Mouse (Mus musculus) regulatory T cell (primary cell): ENCODE measurements around the gene Prr19.
"Not testable (repeated sequence)": the region's sequence is repeated elsewhere in the genome, so short reads cannot be mapped to it uniquely, and the experiment has no call there.

Source experiments
- in situ Hi-C: fragments of 300-600 bp; cut with MboI, MseI; formaldehyde crosslinking; loops from one replicate; pipeline ENCODE4 v1.15.1; 2025; ENCODE audit warnings: high pct_unique_total_duplicates

The Prr19 gene

GRCm38 (mm10) chr7:25316532-25317445 is 15.6 kb downstream of the Prr19 start, which contains the start of gene Megf8:
TSS of gene Megf8 (plus strand) at chr7:25317164.
- in situ Hi-C loops = no loop called here

GRCm38 (mm10) chr7:25317446-25317999 is 16.3 kb downstream of the Prr19 start:
- in situ Hi-C loops = no loop called here

- in situ Hi-C loops = no loop called here
Measured at GRCm38 (mm10) chr7:25322058-25322484, 20.9 kb downstream of the Prr19 start.

GRCm38 (mm10) chr7:25323219-25323618 is 22.0 kb downstream of the Prr19 start:
- in situ Hi-C loops = no loop called here

GRCm38 (mm10) chr7:25325431-25325830 is 24.2 kb downstream of the Prr19 start:
- in situ Hi-C loops = not testable (repeated sequence)

GRCm38 (mm10) chr7:25326233-25326632 is 25.0 kb downstream of the Prr19 start:
- in situ Hi-C loops = no loop called here

GRCm38 (mm10) chr7:25333596-25334307 is 32.5 kb downstream of the Prr19 start:
- in situ Hi-C loops = no loop called here

- in situ Hi-C loops = no loop called here
Measured at GRCm38 (mm10) chr7:25334472-25334871, 33.3 kb downstream of the Prr19 start.

- in situ Hi-C loops = no loop called here
Measured at GRCm38 (mm10) chr7:25339329-25339728, 38.1 kb downstream of the Prr19 start.

GRCm38 (mm10) chr7:25341000-25341784 is 40.0 kb downstream of the Prr19 start:
- in situ Hi-C loops = no loop called here

- in situ Hi-C loops = no loop called here
Measured at GRCm38 (mm10) chr7:25348861-25349260, 47.6 kb downstream of the Prr19 start.
